Mouse (Mus musculus): ENCODE results near the gene Ogfod3. TPM values are rescaled to one million over a fixed set of nuclear protein-coding genes. Genes with fewer than 3 reads are reported as not detected.
A peak's percentile ranks its signal among the peaks of the same experiment; 100 is the strongest.

The Ogfod3 gene
- polyA plus RNA-seq (2016; fragmentation: Nextera tagmentation; extraction: Ambion mirVana): 18.5 and 21.6 TPM in 2 replicates

GRCm38 (mm10) chr11:121204161-121205006, at the start of gene Ogfod3, which contains the start of gene Hexdc:
TSS of gene Ogfod3 (minus strand) at chr11:121204711.
TSS of gene Hexdc (plus strand) at chr11:121204433.
- H3K9me3 ChIP-seq: no peaks in the 10 kb centered on the region
- peak within 1 kb of the TSS; percentile 95 for H3K27ac ChIP-seq (replicated peaks)
- WGBS: under 1% methylated on average over 70 of the region's 70 CpGs

GRCm38 (mm10) chr11:121250196-121250595, 45.7 kb upstream of the Ogfod3 start:
- Histone ChIP-seq H3K4me3 (no peak overlapping the region), H3K9me3 (no peaks in the 10 kb centered on the region), H3K27ac (replicated peaks) (no peak overlapping the region), H3K4me1 (no peaks in the 10 kb centered on the region), H3K36me3 (replicated peaks) (peaks cover 98% of the 10 kb centered on the region), H3K27me3 (replicated peaks; ENCODE audit: low read depth, poor library complexity, severe bottlenecking) (no peaks in the 10 kb centered on the region)
- DNase-seq (ENCODE audit: low spot score): no peak
- 93% methylated on average over 8 of the region's 8 CpGs for WGBS

More at GRCm38 (mm10) chr11:121204161-121205006, at the start of gene Ogfod3, which contains the start of gene Hexdc:
- Histone ChIP-seq H3K4me1 (peaks cover 17% of the 10 kb centered on the region), H3K36me3 (replicated peaks) (peaks cover 22% of the 10 kb centered on the region), H3K4me3 (peak within 1 kb of the TSS; percentile 81), H3K27me3 (replicated peaks; ENCODE audit: low read depth, poor library complexity, severe bottlenecking) (no peaks in the 10 kb centered on the region)
- peak; percentile 98 for DNase-seq (ENCODE audit: low spot score)

DNA sequence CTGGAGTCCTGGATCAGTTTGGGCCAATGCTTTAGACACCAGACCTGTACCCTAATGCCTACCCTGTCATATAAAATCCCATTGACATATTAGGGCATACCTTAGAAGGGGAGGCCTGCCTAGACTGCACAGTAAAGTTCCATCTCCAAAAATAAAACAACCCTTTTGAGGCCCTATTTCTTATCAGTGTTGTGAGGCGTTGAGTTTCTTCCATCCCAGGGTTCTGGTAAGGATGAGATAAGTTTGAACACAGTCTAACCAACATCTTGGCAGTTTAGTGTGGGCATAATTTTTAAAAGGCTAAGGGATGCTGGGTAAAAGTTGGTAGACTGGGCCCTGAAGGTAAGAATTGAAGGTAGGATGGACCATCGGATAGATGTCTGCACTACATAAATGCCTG, 35.2 kb upstream of the Ogfod3 start:
- no peak for DNase-seq (ENCODE audit: low spot score)
- H3K27ac ChIP-seq (replicated peaks): no peak overlapping the region
- no peaks in the 10 kb centered on the region for H3K27me3 ChIP-seq (replicated peaks; ENCODE audit: low read depth, poor library complexity, severe bottlenecking)
- H3K9me3 ChIP-seq: no peaks in the 10 kb centered on the region
- peaks cover 23% of the 10 kb centered on the region for H3K4me1 ChIP-seq
- H3K36me3 ChIP-seq (replicated peaks): peaks cover 56% of the 10 kb centered on the region
- H3K4me3 ChIP-seq: no peak overlapping the region
- WGBS: 95% methylated on average over 2 of the region's 2 CpGs

GRCm38 (mm10) chr11:121237345-121238128, 33.0 kb upstream of the Ogfod3 start:
- no peaks in the 10 kb centered on the region for H3K9me3 ChIP-seq
- peak overlapping the region; percentile 96 for H3K27ac ChIP-seq (replicated peaks)
- H3K27me3 ChIP-seq (replicated peaks; ENCODE audit: low read depth, poor library complexity, severe bottlenecking): no peaks in the 10 kb centered on the region
- no peak for DNase-seq (ENCODE audit: low spot score)
- WGBS: 7% methylated on average over 28 of the region's 28 CpGs
- H3K4me1 ChIP-seq: peaks cover 23% of the 10 kb centered on the region
- peak overlapping the region; percentile 78 for H3K4me3 ChIP-seq
- H3K36me3 ChIP-seq (replicated peaks): peaks cover 37% of the 10 kb centered on the region

- peaks cover 23% of the 10 kb centered on the region for H3K4me1 ChIP-seq
- H3K36me3 ChIP-seq (replicated peaks): peaks cover 29% of the 10 kb centered on the region
- WGBS: under 1% methylated on average over 50 of the region's 50 CpGs
- H3K4me3 ChIP-seq: peak within 1 kb of the TSS; percentile 78
- peak within 1 kb of the TSS; percentile 96 for H3K27ac ChIP-seq (replicated peaks)
- no peaks in the 10 kb centered on the region for H3K27me3 ChIP-seq (replicated peaks; ENCODE audit: low read depth, poor library complexity, severe bottlenecking)
- peak; percentile 98 for DNase-seq (ENCODE audit: low spot score)
- H3K9me3 ChIP-seq: no peaks in the 10 kb centered on the region
Measured at GRCm38 (mm10) chr11:121236564-121237344, 32.2 kb upstream of the Ogfod3 start, which contains the start of gene Narf. TSS of gene Narf (plus strand) at chr11:121237253.

- peak; percentile 56 for DNase-seq (ENCODE audit: low spot score)
- peak overlapping the region; percentile 96 for H3K27ac ChIP-seq (replicated peaks)
- H3K36me3 ChIP-seq (replicated peaks): peaks cover 18% of the 10 kb centered on the region
- 25% methylated on average over 9 of the region's 9 CpGs for WGBS
- H3K4me1 ChIP-seq: peaks cover 23% of the 10 kb centered on the region
- H3K9me3 ChIP-seq: no peaks in the 10 kb centered on the region
- no peaks in the 10 kb centered on the region for H3K27me3 ChIP-seq (replicated peaks; ENCODE audit: low read depth, poor library complexity, severe bottlenecking)
- peak overlapping the region; percentile 78 for H3K4me3 ChIP-seq
Measured at GRCm38 (mm10) chr11:121235475-121236238, 31.1 kb upstream of the Ogfod3 start.

DNA sequence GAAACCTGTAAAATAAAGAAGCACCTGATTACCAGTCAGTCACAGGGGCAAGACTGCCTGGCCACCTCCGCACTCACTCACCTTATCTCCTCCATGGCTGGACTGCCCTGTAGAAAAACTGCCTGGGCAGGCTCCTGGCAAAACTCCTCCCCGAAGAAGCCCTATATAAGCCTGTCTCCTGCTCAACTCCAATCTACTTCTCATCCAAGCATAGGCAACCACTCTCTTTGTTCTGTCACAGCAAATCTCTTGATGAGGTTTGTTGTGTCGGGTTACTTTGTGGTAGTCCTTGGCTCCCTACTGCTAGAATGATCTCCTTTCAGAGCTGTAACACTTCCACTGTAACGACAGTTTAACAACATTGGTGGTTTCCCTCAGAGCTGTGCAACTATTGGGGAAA, 28.2 kb upstream of the Ogfod3 start:
- 42% methylated on average over 4 of the region's 4 CpGs for WGBS
- no peak for DNase-seq (ENCODE audit: low spot score)

DNA sequence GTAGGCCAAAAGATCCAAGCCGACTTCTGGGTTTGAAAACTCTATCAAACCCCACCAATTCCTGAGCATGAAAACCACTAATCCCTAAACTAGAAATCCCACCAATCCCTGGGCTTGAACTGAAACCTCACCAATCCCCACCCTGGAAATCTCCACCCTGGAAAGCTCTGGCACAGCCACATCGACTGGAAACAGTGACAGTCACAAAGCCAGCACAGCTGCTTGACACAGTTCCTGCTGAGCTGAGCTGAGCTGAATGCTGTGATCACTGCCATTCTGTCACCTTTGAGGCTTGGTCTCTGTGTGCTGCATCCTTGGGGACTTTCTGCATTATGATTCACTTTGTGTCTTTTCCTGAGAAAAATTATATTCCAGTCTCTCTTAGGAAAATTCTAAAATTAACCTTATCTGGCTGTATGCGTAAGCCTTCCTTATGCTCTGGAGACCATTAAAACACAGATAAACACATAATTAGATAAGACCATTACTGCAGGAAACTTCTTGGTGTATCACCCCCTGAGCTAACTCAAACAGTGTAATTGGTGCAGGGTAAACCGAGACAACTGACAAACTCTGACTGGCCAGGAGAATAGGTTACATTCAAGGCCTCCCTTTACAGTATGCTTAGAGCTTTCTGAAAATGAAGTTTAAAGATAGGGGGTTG, 27.2 kb upstream of the Ogfod3 start:
- Histone ChIP-seq H3K27me3 (replicated peaks; ENCODE audit: low read depth, poor library complexity, severe bottlenecking) (no peaks in the 10 kb centered on the region), H3K27ac (replicated peaks) (no peak overlapping the region), H3K9me3 (no peaks in the 10 kb centered on the region), H3K4me1 (peaks cover 30% of the 10 kb centered on the region), H3K4me3 (no peak overlapping the region), H3K36me3 (replicated peaks) (peaks cover 11% of the 10 kb centered on the region)
- WGBS: 57% methylated on average over 4 of the region's 4 CpGs
- DNase-seq (ENCODE audit: low spot score): no peak

More for the DNA sequence above, 28.2 kb upstream of the Ogfod3 start:
- Histone ChIP-seq H3K4me3 (no peak overlapping the region), H3K27me3 (replicated peaks; ENCODE audit: low read depth, poor library complexity, severe bottlenecking) (no peaks in the 10 kb centered on the region), H3K4me1 (peaks cover 28% of the 10 kb centered on the region), H3K36me3 (replicated peaks) (0 out of 2 replicates have a peak, but pooled peaks cover 2% of the 10 kb centered on the region), H3K9me3 (no peaks in the 10 kb centered on the region), H3K27ac (replicated peaks) (no peak overlapping the region)

GRCm38 (mm10) chr11:121231191-121231590, 26.7 kb upstream of the Ogfod3 start:
- peaks cover 17% of the 10 kb centered on the region for H3K36me3 ChIP-seq (replicated peaks)
- no peaks in the 10 kb centered on the region for H3K27me3 ChIP-seq (replicated peaks; ENCODE audit: low read depth, poor library complexity, severe bottlenecking)
- no peak overlapping the region for H3K27ac ChIP-seq (replicated peaks)
- no peak for DNase-seq (ENCODE audit: low spot score)
- no peak overlapping the region for H3K4me3 ChIP-seq
- peaks cover 27% of the 10 kb centered on the region for H3K4me1 ChIP-seq
- 81% methylated on average over 4 of the region's 4 CpGs for WGBS
- no peaks in the 10 kb centered on the region for H3K9me3 ChIP-seq

- DNase-seq (ENCODE audit: low spot score): peak; percentile 81
- under 1% methylated on average over 23 of the region's 23 CpGs for WGBS
- H3K4me3 ChIP-seq: peak within 1 kb of the TSS; percentile 75
- no peaks in the 10 kb centered on the region for H3K9me3 ChIP-seq
- peaks cover 19% of the 10 kb centered on the region for H3K4me1 ChIP-seq
- peak within 1 kb of the TSS; percentile 85 for H3K27ac ChIP-seq (replicated peaks)
- peaks cover 39% of the 10 kb centered on the region for H3K36me3 ChIP-seq (replicated peaks)
- no peaks in the 10 kb centered on the region for H3K27me3 ChIP-seq (replicated peaks; ENCODE audit: low read depth, poor library complexity, severe bottlenecking)
Measured at GRCm38 (mm10) chr11:121229018-121229439, 24.5 kb upstream of the Ogfod3 start, which contains the start of gene Cybc1. TSS of gene Cybc1 (minus strand) at chr11:121229322.
